Mouse (Mus musculus): Measurements from ENCODE around the gene Phc1.

DNA sequence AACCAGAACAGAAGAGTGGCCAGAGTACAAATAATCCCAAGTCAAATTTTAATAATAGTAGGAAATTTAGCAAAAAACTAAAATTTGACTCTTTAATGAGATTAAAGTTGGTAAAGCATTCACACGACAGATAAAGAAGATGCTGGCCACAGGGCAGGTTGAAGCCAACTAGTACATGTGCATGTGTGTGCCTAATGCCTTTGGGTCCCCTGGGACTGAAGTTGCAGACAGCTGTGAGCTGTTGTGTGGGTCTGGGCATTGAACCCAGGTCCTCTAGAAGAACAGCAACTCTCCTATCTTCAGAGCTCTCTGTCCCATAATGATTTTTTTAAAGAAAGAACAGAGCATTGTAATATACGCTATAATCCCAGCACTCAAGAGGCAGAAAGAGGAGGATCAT lies 49.1 kb downstream of the Phc1 start:
- TF ChIP-seq POLR2A (IDR thresholded peaks at IDR 0.05; ENCODE audit: insufficient read length, low read depth) (no peak), CEBPB (IDR thresholded peaks at IDR 0.05; ENCODE audit: insufficient read depth, poor library complexity, severe bottlenecking) (no peak), E2F4 (IDR thresholded peaks at IDR 0.05; ENCODE audit: insufficient read depth) (no peak), USF1 (IDR thresholded peaks at IDR 0.05; ENCODE audit: low read depth) (no peak), MYOG (IDR thresholded peaks at IDR 0.05; ENCODE audit: control insufficient read depth in 1 of 3, insufficient read depth in 1 of 3, insufficient read length in 2 of 3, low read depth in 2 of 3) (no peak), MAX (IDR thresholded peaks at IDR 0.05; ENCODE audit: low read depth) (no peak), POLR2AphosphoS2 (IDR thresholded peaks at IDR 0.05; ENCODE audit: insufficient read length, low read depth) (no peak)

All from myocyte (in vitro differentiated cells).